Mouse (Mus musculus): ENCODE data around the gene Ndufa13.
A peak's percentile ranks its signal among the peaks of the same experiment; 100 is the strongest.

Gene Ndufa13

DNA sequence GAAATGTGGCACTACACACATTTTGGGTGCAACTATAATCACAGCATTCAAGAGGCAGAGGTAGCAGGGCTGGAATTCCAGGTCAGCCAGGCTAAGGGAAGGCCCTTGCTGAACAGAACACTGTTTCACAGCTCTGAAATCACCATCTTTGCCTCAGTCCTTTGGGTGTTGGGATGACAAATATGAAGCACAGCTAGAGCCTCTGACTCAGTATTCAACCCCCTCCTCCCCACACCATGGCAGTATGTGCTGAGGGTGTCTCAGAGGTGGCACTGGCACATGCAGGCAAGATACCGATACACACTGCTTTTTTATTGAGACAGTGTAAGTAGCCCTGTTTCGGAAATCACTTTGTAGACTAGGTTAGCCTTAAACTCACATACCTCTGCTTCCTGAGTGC lies 3.9 kb upstream of the Ndufa13 start:
- no peak for DNase-seq

DNA sequence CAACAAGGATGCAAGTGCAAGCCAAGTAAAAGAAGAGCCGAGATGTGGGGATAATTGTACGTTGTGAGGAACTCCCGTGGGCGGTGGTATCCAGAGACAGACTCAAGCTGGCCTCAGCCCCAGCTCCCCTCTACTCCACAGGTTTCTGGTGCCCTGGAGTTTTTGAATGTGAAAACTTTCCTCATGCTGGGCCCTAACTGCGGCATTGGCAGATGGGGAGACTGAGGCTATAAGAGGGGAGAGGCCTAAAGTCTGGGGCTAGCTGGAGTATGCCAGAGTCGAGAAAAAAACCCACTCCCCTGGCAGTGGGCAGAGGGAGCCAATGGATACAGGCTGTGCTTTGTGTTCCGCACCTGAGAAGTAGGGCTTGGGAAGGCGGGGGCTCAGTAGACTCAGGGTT lies 1.7 kb upstream of the Ndufa13 start:
- DNase-seq: no peak

DNA sequence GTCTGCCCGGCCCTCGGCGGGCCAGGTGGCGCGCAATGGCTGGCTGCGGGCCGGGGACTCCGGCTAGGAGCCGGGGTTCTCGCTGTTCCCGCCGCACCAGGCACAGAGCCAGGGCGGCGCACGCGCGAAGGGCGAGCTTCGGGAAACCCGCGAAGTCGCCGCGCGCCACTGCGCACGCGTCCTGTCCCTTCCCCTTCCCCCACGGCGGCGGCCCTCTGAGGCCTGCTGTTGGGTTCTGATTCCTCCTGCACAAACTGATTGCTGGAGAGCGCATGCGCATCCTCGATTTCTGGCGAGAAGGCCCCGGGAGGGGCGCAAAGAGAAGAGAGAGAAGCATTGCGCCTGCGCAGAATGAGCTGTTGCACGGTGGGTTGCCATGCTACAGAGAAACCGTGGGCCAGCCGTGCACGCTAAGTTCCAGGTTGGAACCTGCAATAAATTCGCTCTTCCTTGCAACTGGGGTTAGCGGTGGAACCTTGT lies 745 bp upstream of the Ndufa13 start:
- peak; percentile 94 to 96 for DNase-seq

DNA sequence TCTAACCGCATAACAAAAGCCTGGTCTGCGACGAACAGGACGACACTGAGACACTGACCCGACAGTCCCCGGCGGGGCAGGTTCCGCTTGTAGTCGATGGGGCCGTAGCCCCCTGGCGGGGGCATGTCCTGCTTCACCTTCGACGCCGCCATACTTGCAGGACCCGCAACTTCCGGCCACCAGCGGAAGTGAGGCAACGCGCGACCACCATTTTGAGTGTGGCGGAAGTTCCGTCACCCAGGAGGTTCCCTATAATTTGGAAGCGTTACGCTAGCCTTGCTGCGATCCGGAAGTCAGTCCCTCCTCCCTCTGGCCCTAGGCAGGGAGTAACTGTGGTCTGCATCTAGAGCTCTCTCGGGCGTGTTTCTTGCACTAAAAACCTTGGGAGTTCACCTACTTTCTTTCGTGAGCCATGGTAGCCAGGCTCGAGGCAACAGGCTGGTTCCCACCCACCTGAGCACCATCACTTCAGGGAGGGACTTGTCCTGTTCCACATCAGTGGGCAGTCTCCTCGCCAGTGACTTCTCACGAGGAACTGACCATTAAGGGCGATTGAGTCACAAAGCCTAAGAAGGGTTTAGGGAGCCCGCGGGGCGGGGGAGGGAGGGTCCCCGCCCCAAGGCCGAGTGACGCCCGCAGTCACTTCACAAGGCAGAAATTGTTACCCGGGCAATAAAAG lies 735 bp downstream of the Ndufa13 start:
- peak; percentile 92 to 97 for DNase-seq

DNA sequence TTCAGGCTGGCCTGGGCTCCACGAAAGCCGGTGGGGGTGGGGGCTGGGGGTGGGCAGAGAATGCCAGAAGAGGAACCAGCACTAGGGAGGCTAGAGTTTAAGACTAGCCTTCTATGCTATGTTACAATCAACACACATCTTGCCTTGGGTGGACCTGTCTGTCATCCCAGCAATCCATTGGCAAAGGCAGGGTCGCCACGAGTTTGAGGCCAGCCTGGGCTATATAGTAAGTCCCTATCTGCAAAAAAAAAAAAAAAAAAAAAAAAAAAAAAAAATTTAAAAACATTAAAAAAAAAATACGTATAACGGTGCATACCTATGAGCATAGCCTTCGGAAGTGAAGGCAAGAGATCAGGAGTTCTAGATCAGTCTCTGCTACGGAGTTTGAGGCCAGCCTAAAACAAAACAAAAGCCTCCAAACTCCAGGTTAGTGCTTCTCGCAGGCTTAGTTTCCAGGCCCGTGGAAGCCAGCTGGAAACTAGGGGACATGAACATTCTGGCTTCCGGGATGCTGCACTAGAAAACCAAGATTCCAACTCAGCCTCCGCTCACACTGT lies 1.4 kb downstream of the Ndufa13 start:
- no peak for DNase-seq

DNA sequence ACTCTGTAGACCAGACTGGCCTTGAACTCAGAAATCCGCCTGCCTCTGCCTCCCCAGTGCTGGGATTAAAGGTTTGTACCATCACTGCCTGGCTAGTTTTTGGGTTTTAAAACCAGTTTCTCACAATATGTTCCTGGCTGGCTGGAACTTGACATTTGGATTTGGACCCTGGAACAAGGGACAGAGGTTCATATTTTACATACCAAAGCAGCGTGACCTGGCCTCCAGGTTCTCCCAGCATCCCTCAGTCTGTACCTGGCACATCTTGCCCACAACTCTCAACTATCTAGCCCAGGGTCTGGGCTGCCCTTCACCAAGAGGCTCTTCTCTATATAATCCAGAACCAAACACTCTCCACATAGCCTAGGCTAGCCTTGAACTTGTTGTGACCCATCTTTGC lies 2.5 kb downstream of the Ndufa13 start:
- DNase-seq: no peak

DNA sequence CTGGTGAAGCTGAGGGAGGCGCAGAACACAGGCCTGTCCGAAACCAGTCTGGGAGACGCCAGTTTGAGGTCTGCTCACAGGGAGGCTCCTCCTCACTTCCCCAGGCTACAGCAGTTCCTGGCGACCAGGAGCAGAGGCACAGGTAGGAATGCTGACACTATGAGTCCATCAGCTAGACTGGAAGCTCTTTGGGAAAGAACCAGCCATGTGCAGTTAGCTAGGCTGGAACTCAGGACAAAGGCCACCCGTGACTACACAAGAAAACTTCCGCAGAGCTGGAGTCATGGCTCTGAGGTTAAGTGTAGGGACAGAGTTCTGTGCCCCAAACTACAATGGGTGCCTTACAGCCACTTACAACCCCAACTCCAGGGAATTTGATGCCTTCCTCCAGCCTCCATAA lies 4.5 kb downstream of the Ndufa13 start:
- DNase-seq: no peak

DNA sequence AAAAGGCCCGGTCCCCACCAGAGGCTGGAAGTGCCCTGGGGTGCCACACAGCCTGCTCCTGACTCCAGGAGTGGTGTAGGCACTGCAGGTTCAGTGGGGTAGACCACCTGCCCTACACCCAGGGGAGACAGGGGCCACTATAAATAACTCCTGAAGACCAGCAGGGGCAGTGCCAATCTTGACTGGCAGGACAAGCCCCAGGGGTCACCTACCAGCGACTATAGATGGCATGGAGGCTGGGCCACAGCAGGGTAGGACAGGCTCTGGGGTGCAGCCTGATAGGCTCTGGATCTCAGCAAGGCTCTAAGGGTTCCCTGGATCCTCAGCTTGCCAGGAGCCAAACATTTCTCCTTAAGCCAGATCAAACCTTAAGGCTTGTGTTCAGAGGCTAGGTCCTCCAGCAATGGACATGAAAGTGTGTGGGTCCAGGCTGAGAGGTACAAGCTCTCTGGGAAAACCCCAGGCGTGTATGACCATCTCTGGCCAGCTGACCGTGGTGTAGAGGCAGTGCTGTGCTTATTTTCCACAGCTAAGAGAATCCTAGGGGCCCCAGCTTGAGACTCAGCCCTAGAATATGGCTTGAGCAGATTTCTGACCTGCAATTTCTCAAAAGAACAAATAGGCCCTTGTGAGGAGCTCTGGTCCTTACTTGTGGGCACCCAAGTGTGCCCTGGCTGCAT lies 6.4 kb downstream of the Ndufa13 start:
- DNase-seq: no peak

DNA sequence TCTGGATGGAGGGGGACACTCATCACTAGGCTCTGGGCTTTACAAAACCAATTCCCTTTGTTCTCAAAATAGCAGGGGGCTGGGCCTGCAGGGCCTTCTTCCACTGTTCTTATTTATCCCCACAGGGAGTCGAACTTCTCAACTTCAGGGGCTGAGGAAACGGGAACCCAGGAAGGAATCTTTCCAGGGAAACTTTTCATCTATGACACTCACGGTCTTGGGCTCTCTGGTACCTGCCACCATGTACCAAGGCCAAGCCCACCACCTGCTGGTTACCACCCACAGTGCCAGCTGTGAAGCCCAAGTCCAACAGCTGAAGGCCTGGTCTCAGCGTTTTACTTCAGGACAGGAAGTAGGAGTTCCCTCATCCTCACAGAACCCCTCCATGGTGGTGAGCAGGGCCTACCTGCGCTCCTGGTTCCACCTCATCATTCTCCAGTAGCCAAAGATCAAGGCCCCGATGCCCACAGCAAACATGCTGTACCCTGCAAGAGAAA lies 7.5 kb downstream of the Ndufa13 start:
- no peak for DNase-seq

DNA sequence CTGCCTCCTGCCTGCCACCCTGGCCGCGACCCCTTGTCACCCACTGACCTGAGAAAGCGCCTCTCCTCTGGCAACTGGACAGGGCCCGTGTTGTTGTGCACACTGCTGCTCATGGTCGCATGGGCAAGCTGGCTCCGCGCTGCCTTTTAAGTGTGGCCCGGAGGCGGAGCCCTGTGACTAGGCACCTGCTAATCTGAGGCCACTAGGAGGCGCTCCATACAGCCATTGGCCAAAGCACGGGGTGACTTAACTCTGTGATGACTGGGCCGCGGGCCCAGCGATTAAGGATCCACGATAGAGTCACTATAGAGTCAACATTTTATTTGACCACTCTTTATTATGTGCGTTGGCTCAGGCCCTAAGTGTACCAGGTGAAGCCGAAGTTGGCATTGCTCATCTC lies 8.5 kb downstream of the Ndufa13 start:
- DNase-seq: peak in 1 of 2 experiments; percentile 34

DNA sequence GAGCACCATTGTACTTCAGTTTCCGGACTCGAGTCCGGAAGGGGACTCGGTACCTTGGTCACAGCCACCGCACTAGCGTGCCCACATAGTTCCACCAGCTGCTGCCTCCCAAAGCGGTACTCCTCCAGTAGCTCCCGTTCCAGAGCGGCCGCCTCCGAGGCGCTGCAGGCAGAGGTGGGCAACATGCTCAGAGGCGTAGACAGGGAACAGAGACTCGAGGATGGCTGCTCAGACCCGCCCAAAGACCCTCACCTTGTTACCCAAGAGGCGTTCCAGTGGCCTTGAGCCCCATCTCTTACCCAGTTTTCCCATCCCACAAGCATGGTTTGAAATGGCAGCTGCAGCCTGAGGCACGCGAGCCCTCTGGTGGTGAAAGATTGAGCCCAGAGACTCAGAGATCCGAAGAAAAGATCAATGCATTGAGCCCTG lies 11.5 kb downstream of the Ndufa13 start:
- peak in 1 of 2 experiments; percentile 44 for DNase-seq

DNA sequence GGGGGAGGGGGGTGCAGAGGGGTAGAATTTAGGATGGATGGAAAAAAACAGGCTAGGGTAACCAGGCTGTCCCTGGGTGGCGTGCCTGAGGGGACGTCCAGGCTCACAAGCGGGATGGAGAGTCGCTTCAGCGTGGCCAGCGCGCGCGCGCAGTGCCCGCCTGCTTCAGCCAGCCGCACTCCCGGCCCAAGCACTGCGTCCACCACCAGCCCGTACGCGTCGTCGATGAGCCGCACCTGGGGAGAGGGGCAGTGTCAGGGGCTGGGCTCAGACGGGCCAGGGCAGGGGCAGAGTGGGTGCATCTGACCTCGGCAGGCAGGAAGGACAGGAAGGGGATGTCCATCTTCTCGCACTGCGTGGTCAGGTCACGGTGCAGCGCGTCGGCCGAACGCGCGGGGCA lies 13.5 kb downstream of the Ndufa13 start:
- DNase-seq: no peak

DNA sequence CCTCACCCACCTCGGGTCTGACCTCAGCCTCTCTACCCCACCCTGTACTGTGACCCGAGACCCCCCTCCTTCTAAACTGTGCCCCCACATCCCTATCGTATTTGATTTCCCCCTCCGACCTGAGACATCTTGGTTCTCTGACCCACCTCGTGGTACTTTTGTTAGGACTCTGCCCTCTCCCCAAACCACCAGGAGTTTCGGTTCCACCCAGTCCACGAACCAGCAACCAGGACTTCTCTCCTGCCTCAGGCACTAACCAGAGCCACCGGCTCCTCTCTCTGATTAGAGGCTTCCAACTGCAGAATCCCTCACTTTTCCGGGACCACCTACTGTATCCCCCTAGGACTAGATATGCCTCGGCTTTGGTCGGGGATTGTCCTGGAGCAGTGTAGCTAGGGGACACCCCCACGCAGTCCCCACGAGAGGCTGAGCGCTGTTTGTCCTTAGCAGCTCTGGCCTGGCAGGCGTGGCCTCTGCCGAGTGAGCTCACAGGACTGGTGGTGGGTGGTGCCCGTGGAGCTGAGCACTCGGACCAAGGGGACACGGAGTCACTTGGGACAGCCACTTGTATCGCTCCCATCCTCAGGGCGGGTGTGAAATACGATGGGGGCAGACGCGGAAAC lies 14.0 kb downstream of the Ndufa13 start:
- peak in 1 of 2 experiments; percentile 21 for DNase-seq

DNA sequence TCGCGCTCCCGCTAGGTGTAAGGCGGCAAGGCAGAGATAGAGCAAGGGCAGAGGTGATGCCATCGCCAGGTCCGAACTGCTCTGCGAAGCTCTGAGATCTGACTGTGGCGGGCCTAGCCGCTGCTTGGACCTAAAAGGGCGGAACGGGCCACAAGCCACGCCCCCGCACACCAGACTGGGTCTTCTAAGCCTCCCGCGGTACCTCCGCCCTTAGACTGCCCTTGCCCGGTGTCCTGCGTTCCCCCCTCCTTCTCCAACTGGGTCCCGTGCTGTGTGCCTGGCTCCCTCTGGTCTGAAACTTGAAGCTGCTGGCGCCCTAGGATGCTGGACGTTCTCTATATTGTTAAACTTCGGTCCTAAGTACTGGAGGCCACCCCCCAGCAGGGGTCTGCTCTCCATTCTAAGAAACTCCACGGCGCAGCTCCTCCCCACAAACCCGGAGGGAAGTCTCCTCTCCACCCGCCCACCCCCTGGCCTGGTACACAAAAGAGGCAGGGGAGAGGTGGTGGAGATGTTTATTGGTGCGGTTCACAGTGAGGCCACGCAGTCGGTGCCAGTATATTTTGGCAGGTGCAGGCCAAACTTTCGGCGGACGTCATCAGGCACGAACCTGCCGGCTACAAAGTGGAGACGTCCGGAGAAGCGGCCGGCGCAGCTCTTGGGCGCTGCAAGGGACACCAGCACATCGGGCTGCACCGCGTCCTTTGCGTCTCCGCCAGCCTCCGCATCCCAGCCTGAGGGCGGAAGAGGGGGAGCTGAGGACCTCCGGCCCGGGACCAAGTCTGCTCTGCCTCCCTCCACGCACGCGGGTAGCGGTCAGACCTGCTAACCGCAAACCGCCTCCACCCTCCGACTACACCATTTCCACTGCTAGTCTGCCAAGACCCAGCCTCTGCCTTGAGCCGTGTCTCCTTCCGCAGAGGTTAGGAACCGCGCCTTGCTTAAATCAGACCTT lies 14.8 kb downstream of the Ndufa13 start, which contains the start of gene Cilp2:
Cilp2 (minus strand) TSS at position 399 of the 955 bp plus-strand sequence.
- peak; percentile 38 to 54 for DNase-seq

DNA sequence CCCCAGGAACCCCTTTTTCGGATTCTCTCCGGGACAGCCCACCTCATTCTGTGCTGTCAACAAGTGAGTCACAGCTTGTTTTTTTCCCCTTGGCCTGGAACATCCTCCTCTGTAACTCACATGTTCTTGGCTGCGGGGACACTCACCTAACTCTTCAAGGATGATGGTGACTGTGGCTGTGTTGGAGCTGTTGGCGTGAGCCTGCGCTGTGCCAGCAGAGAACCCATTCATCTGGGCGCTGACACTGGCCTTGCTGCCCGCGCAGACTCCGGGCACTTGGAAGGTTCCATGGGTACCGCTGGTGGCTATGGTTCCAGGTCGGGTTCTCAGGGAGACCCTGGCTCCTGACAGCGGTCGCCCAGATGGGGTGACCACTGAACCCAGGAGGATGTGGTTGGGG lies 18.2 kb downstream of the Ndufa13 start:
- no peak for DNase-seq

DNA sequence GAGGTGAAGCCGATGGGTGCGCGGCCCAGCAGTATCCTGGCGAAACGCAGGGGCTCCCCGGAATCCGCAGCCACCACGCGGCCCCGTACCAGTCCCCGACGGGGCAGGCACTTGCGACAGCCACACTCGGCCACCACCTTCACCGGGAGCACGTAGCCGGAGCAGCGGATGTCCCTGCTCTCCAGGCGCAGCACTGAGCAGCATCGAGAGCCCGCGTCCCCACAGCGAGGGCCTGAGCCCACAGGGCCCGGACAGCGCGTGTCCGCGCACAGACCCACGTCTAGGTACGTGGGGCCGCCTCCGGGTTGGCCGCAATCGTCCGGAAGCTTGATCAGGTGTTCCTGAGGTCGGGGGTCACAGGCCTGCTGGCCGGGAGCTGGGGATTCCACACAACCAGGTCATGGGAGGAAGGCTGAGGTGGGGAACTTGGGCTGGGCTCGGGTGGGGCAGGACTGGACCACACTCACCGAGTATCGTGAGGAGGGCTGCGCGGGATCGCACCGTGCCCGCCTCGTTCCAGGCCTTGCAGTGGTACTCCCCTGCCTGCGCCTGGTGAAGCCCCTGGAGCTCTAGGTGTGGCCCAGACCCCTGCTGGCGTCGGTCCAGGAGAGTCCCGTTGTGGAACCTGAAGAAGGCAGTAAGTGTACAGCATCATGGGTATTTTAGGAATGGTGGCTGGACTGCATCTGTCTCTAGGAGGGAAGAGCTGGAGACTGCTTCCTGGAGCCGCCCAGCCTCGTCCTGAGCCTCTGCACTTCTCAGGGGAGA lies 19.3 kb downstream of the Ndufa13 start:
- DNase-seq: no peak

DNA sequence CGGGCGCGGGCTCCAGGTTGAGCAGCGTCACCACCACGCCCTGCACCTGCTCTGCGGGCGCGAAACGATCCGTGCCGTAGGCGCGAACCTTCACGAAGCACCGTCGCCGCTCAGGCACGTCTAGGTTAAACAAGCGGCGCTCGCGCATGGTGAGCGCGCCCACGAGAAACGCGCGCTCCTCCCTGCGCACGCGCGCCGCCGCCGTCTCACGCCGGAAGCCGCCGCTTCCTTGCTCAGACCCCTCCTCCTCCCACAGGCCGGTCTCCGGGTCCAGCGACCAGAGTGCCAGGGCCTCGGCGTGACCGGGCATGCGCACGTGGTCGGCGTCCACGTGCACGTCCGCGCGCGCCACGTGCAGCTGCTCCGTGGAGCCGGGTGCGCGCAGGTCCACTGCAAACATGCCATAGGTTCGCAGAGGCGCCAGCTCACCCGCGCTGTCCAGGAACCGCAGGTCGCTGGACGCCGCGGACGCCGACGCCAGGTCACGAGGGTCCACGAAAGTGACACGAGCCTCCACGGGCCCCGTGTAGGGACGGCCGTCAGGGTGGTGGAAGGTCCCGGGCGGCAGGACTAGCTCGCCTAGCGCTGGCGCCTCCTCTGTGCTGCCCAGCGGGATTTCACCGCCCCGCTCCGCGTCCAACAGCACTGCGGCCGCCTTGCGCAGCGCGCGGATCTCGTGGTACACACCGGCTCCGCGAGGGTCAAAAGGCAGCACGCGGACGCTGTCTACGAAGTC lies 20.2 kb downstream of the Ndufa13 start:
- DNase-seq: no peak

DNA sequence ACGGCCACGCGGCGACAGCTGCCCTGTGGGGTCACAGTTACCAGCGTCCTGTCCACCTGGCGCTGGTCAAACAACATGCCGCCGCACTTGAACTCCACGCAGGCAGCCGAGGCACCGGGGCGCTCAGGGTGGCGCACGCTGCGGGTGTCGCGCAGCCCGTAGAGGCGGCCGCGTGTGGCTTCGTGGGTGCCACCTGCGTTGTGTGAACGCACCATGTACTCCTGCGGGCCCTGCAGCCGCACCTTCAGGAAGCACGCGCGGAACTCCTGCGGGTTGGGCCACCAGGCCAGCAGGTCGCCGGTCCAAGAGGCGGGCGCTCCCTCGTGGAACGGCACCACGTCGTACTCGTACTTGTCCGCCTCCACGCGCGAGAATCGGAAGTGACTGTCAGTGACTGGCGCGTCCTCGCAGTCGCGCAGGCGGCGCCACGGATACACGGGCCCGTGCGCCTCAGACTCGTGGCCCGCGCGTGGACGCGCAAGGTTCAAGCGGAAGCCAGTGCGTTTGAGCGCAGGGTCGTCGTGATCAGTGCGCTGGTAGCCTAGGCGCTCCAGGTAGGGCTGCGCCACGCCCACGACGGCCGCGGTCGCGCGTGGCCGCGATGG lies 21.0 kb downstream of the Ndufa13 start:
- DNase-seq: no peak

DNA sequence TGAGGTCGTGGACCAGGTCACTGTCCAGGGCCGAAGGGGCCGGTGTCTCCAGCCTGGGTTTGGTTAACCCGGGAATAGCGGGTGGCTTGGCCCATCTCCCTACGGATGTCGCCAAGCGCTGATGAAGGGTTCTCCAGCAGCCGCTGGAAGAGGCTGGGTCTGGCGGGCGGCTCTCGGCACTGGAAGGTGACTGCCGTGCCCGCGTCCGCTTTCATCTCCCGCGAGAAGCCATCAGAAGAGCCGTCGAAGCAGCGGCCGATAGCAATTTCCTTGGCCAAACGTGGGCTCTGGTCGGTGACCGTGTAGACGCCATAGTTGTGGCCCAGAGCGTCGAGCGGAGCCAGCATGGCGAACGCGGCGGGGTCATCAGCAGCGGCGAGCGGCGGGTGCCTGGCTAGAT lies 21.5 kb downstream of the Ndufa13 start:
- no peak for DNase-seq

DNA sequence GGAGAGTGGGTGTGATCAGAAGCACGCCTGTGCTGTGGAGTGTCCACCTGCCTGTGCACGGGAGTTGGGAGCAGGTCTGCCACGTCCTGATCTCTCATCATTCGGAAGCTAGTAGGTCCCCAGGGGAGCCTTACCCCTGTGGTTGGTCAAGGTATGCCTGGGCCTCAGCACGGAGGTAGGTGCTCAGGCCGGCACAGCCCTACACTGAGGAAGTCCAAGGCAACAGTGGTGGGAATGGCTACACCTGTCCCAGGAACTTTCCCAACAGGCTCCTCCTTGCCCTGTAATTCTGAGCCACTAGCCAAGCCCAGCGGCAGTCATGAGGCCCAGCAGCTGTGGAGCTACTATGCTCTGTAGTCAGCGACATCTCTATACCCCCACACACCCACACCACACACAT lies 22.7 kb downstream of the Ndufa13 start:
- DNase-seq: no peak
